Mouse (Mus musculus) ES-Bruce4 (cell line): ENCODE measurements around the gene Hrh1.

Experiments
- CTCF ChIP-seq: IDR thresholded peaks from one replicate; pipeline ENCODE4 v1.8.1; 2011; ENCODE audit warnings: low read depth, low read length
- EP300 ChIP-seq: IDR thresholded peaks from 2 replicates; pipeline ENCODE4 v1.6.1; 2011; ENCODE audit warnings: low read depth, low read length; ENCODE audit not compliant: insufficient read depth

DNA sequence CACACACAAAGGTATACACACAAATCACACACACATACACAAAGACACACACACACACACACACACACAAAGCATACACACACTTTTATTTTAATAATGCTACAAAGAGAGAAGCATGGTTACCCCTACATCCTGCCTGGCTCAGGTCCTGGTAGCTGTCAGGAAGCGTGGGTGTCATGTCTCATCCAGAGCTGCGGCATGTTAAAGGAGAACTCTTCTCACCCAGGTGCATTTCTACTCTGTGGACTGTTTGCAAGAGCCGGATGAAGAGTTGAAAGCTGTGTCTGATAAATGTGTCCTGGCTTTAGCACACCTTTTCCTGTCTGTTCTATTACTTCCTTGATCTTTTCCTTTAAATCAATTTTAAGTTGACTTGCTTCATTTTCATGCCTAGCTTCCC lies 47.2 kb downstream of the Hrh1 start:
- TF ChIP-seq CTCF (no peak), EP300 (no peak)
